Mouse (Mus musculus) lung, embryonic 15.5 days (tissue): ENCODE results near the gene Gm15114. TPM values are rescaled to one million over a fixed set of nuclear protein-coding genes. Genes with fewer than 3 reads are reported as not detected.
"Not testable (repeated sequence)": the region's sequence is repeated elsewhere in the genome, so short reads cannot be mapped to it uniquely, and the experiment has no call there.

Experiments
- ATAC-seq: fragments of 200-750 bp; cut with Nextera tagmentation; 2 replicates; pipeline ENCODE4 v1.8.0; 2017; ENCODE audit warnings: moderate number of reproducible peaks, borderline replicate concordance; ENCODE audit not compliant: low FRiP score, low TSS enrichment; ENCODE audit errors: extremely low read depth
- H3K27ac ChIP-seq: fragments of 300-500 bp; sonication (generic); 2 replicates; pipeline ENCODE4 v1.5.1; 2015; ENCODE audit warnings: moderate library complexity, mild to moderate bottlenecking, inconsistent platforms
- H3K27me3 ChIP-seq: fragments of 300-500 bp; sonication (generic); 2 replicates; pipeline ENCODE4 v1.6.1; 2015; ENCODE audit warnings: inconsistent platforms
- H3K36me3 ChIP-seq: fragments of 300-500 bp; sonication (generic); 2 replicates; pipeline ENCODE4 v1.6.1; 2015; ENCODE audit warnings: inconsistent platforms
- H3K4me1 ChIP-seq: fragments of 300-500 bp; sonication (generic); 2 replicates; pipeline ENCODE4 v1.6.1; 2015; ENCODE audit warnings: inconsistent platforms
- H3K4me2 ChIP-seq: fragments of 300-500 bp; sonication (generic); 2 replicates; pipeline ENCODE4 v1.6.1; 2015; ENCODE audit warnings: inconsistent platforms, mild to moderate bottlenecking, moderate library complexity
- H3K4me3 ChIP-seq: fragments of 300-500 bp; sonication (generic); 2 replicates; pipeline ENCODE4 v1.5.1; 2015; ENCODE audit warnings: mild to moderate bottlenecking, inconsistent platforms
- H3K9ac ChIP-seq: fragments of 300-500 bp; sonication (generic); 2 replicates; pipeline ENCODE4 v1.6.1; 2015; ENCODE audit warnings: inconsistent platforms
- H3K9me3 ChIP-seq: fragments of 300-500 bp; sonication (generic); 2 replicates; pipeline ENCODE4 v1.6.1; 2016; ENCODE audit warnings: inconsistent platforms
- WGBS: fragments of 180-500 bp; shearing (Covaris S2); methylation state at CpG from one replicate; pipeline ENCODE4 v1.1.7; 2015; 5-methylcytosine and 5-hydroxymethylcytosine counted together
- polyA plus RNA-seq: library from polyadenylated mRNA; unstranded; fragments of >200 nt; fragmentation: Nextera tagmentation; extraction: Ambion mirVana; gene quantifications from 2 replicates; pipeline ENCODE4 v1.2.1, GENCODE M21; 2015

The Gm15114 gene
- polyA plus RNA-seq: not detected in 2 replicates

DNA sequence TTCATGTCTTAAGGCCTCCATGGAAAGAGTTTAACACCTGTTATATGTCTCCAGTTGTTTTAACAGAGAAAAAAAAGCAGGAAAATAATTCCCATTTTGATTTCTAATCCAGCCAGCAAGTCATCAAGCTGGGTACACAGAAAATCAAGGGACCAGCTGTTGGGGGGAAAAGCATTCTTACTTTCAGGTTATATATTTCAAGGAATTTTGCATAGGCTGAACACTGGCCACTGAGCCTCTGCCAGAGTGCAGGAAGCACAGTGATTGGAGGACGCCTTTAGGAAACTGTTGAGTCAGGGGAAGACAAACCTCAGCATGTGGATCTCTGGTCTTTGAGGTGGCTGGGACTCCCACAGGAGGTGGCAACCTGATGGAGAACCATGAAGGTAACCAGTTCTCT is at the start of gene Gm15114:
Gene Gm15114, plus strand, starts transcription at position 301 of the 400 bp plus-strand sequence.
- not testable (repeated sequence) for H3K9me3 ChIP-seq, ATAC-seq, H3K4me1 ChIP-seq, H3K9ac ChIP-seq, H3K4me2 ChIP-seq, H3K4me3 ChIP-seq, H3K36me3 ChIP-seq, H3K27me3 ChIP-seq, H3K27ac ChIP-seq
- WGBS: no CpG with 5 or more reads among the region's 1 CpGs

Other genes starting within 250 kb of the Gm15114 start
- not detected in 2 replicates for gene Gm8334, start 126.2 kb downstream of the Gm15114 start, polyA plus RNA-seq
- gene Gm15127, start 174.6 kb downstream of the Gm15114 start, polyA plus RNA-seq: not detected in 2 replicates